Mouse (Mus musculus): ENCODE data around the gene Clcn1. TPM values are rescaled to one million over a fixed set of nuclear protein-coding genes. Genes with fewer than 3 reads are reported as not detected.

The Clcn1 gene
- total RNA-seq, 4 experiments from 2014 or later: 0.13 to 0.68 TPM; not detected in 2

Other genes starting within 250 kb of the Clcn1 start
- not detected for gene Sva, start 248.3 kb upstream of the Clcn1 start, total RNA-seq (2022)
- not detected for gene Tas2r139, start 145.7 kb upstream of the Clcn1 start, total RNA-seq (2022)
- not detected for gene Tas2r144, start 71.4 kb upstream of the Clcn1 start, total RNA-seq (2022)
- gene Gstk1, start 40.8 kb upstream of the Clcn1 start, total RNA-seq (2022): 100 to 1,000 TPM in 2 of 4 experiments, 10 to 100 TPM in 2; 66.8 to 415 (median 181) TPM
- 1 to 10 TPM in 2 of 4 experiments, under 1 TPM in 1, not detected in 1; 0.27 to 4.7 (median 4.5) TPM for gene Tmem139, start 24.7 kb upstream of the Clcn1 start, total RNA-seq (2022)
- 10 to 100 TPM; 20.1 to 27.2 (median 26.3) TPM for gene Casp2, start 21.7 kb upstream of the Clcn1 start, total RNA-seq (2022)
- gene Fam131b, start 38.0 kb downstream of the Clcn1 start, total RNA-seq (2022): under 1 TPM; 0.12 to 0.23 (median 0.15) TPM
- gene Zyx, start 62.9 kb downstream of the Clcn1 start, total RNA-seq (2022): 100 to 1,000 TPM in 1 of 4 experiments, 10 to 100 TPM in 3; 78.9 to 118 (median 89.4) TPM
- gene Epha1, start 86.6 kb downstream of the Clcn1 start, total RNA-seq (2022): 1 to 10 TPM in 2 of 4 experiments, under 1 TPM in 2; 0.46 to 1.6 (median 0.99) TPM
- gene Tas2r143, start 113.6 kb downstream of the Clcn1 start, total RNA-seq (2022): 1 to 10 TPM; 1.9 to 7.8 (median 3.5) TPM
- 1 to 10 TPM in 3 of 4 experiments, under 1 TPM in 1; 1.00 to 5.7 (median 2.6) TPM for gene Tas2r135, start 118.7 kb downstream of the Clcn1 start, total RNA-seq (2022)
- 1 to 10 TPM in 2 of 4 experiments, under 1 TPM in 1, not detected in 1; 0.77 to 2.5 (median 2.4) TPM for gene Tas2r126, start 147.8 kb downstream of the Clcn1 start, total RNA-seq (2022)
- not detected for gene Olfr458, start 178.5 kb downstream of the Clcn1 start, total RNA-seq (2022)
- not detected for gene Olfr457, start 189.7 kb downstream of the Clcn1 start, total RNA-seq (2022)
- not detected for gene Olfr456, start 200.5 kb downstream of the Clcn1 start, total RNA-seq (2022)